Mouse (Mus musculus) liver, postnatal 0 days (tissue): ENCODE data around the gene Tmem135. TPM values are rescaled to one million over a fixed set of nuclear protein-coding genes. Genes with fewer than 3 reads are reported as not detected.

Source experiments
- ATAC-seq: fragments of 200-750 bp; cut with Nextera tagmentation; 2 replicates; pipeline ENCODE4 v1.8.0; 2017; ENCODE audit warnings: mild to moderate bottlenecking, moderate library complexity
- DNase-seq: peaks from one replicate; pipeline ENCODE4 v3.0.0-alpha.2; 2016
- H3K27ac ChIP-seq: fragments of 300-500 bp; sonication (generic); 2 replicates; pipeline ENCODE4 v1.5.1; 2014; ENCODE audit warnings: antibody characterized with exemption, moderate library complexity, mild to moderate bottlenecking, low read depth
- H3K27me3 ChIP-seq: fragments of 300-500 bp; sonication (generic); 2 replicates; pipeline ENCODE4 v1.6.1; 2014; ENCODE audit warnings: low read length, control low read depth, mixed read lengths; ENCODE audit not compliant: insufficient read depth
- H3K36me3 ChIP-seq: fragments of 300-500 bp; sonication (generic); replicated peaks from 2 replicates; pipeline ENCODE4 v1.6.1; 2014; ENCODE audit warnings: mild to moderate bottlenecking, control low read depth, low read length, moderate library complexity, mixed read lengths; ENCODE audit not compliant: insufficient read depth
- H3K4me1 ChIP-seq: fragments of 300-500 bp; sonication (generic); 2 replicates; pipeline ENCODE4 v1.6.1; 2014; ENCODE audit warnings: antibody characterized with exemption, mild to moderate bottlenecking, control low read depth; ENCODE audit not compliant: insufficient read depth
- H3K4me2 ChIP-seq: fragments of 300-500 bp; sonication (generic); 2 replicates; pipeline ENCODE4 v1.6.1; 2014; ENCODE audit warnings: low read depth, mild to moderate bottlenecking, low read length, moderate library complexity, mixed read lengths
- H3K4me3 ChIP-seq: fragments of 300-500 bp; sonication (generic); 2 replicates; pipeline ENCODE4 v1.5.1; 2014; ENCODE audit warnings: low read depth, low read length
- H3K9ac ChIP-seq: fragments of 300-500 bp; sonication (generic); replicated peaks from 2 replicates; pipeline ENCODE4 v1.6.1; 2014; ENCODE audit warnings: mild to moderate bottlenecking, moderate library complexity
- H3K9me3 ChIP-seq: fragments of 300-500 bp; sonication (generic); 2 replicates; pipeline ENCODE4 v1.6.1; 2016; ENCODE audit warnings: mild to moderate bottlenecking, control low read depth, low read length, mixed read lengths
- CTCF ChIP-seq: sonication (generic); IDR thresholded peaks from 2 replicates; pipeline ENCODE4 v1.5.1; 2016; ENCODE audit warnings: antibody characterized with exemption, low read depth
- EP300 ChIP-seq: IDR thresholded peaks from 2 replicates; pipeline ENCODE4 v1.6.1; 2016; ENCODE audit warnings: antibody characterized with exemption, low read depth, mild to moderate bottlenecking
- WGBS: fragments of 180-500 bp; shearing (Covaris S2); extraction: QIAGEN DNeasy Blood & Tissue Kit; methylation state at CpG from one replicate; pipeline ENCODE4 v1.1.7; 2014; ENCODE audit not compliant: insufficient replicate concordance; 5-methylcytosine and 5-hydroxymethylcytosine counted together
- polyA plus RNA-seq: library from polyadenylated mRNA; unstranded; fragments of >200 nt; fragmentation: Nextera tagmentation; extraction: Ambion mirVana; gene quantifications from 2 replicates; pipeline ENCODE4 v1.2.1, GENCODE M21; 2015

Tmem135 gene
- polyA plus RNA-seq, 1 experiment from 2014 or later = 31.7 TPM

DNA sequence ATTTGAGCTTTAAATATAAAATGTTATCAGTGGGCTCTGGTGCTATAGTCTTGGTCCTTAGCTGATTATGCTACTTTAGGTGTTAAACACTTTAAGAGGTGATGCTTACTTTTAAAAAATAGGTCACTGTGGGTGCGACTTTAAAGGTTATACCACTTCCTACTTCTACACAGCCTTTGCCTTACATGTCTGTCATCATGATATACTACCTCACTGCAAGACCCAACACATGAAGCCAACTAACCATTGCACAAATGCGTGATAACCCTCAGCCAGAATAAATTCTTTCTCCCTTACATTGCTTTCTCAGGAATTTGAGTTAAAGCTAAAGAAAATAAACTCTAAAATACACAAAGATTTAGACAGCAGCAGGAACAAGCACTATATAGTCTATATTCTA is 150.7 kb downstream of the Tmem135 start:
- no peaks in the 10 kb centered on the region for H3K36me3 ChIP-seq
- H3K9ac ChIP-seq = no peak overlapping the region
- H3K27ac ChIP-seq = no peak overlapping the region
- H3K4me2 ChIP-seq = no peak overlapping the region
- no peak for DNase-seq
- TF ChIP-seq EP300 (no peak), CTCF (no peak)
- H3K27me3 ChIP-seq = no peaks in the 10 kb centered on the region
- no peak overlapping the region for H3K4me3 ChIP-seq
- no peaks in the 10 kb centered on the region for H3K9me3 ChIP-seq
- no peak for ATAC-seq
- peaks cover 2% of the 10 kb centered on the region; the same call in 1 of the 2 replicates for H3K4me1 ChIP-seq
- 46% methylated on average over 2 of the region's 2 CpGs for WGBS

DNA sequence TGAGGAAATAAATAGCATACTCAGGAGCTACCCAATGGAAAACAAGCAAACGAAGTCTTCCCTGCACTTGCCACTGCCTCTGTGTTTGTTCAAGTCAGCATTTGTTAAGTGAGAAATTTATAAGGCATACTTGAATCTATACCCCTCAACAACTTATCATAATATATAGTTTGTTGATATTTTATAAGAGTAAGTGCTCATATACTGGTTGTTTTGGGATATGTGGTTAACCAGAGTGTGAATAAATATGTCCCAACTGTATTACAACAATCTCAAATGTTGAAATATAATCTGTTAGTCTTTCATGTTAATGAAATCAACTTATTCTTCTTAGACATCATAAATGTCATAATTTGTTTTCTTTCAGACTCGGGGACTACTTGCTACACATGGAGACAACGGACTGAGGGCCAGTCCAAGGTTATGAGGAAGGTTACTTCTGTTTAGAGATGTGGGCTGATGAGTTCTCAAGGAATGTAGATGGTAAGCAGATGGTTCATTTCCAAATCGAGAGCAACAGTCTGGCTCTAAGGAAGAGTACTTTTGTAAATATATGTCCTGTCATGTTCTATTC is 152.1 kb downstream of the Tmem135 start:
- Histone ChIP-seq H3K27ac (no peak overlapping the region), H3K36me3 (no peaks in the 10 kb centered on the region), H3K27me3 (no peaks in the 10 kb centered on the region), H3K9me3 (no peaks in the 10 kb centered on the region), H3K9ac (no peak overlapping the region), H3K4me3 (no peak overlapping the region), H3K4me1 (peaks cover 2% of the 10 kb centered on the region; the same call in 1 of the 2 replicates), H3K4me2 (no peak overlapping the region)
- DNase-seq (no peak), ATAC-seq (no peak)
- 76% methylated on average over 4 of the region's 4 CpGs for WGBS
- no peak for TF ChIP-seq EP300
- TF ChIP-seq CTCF = no peak

DNA sequence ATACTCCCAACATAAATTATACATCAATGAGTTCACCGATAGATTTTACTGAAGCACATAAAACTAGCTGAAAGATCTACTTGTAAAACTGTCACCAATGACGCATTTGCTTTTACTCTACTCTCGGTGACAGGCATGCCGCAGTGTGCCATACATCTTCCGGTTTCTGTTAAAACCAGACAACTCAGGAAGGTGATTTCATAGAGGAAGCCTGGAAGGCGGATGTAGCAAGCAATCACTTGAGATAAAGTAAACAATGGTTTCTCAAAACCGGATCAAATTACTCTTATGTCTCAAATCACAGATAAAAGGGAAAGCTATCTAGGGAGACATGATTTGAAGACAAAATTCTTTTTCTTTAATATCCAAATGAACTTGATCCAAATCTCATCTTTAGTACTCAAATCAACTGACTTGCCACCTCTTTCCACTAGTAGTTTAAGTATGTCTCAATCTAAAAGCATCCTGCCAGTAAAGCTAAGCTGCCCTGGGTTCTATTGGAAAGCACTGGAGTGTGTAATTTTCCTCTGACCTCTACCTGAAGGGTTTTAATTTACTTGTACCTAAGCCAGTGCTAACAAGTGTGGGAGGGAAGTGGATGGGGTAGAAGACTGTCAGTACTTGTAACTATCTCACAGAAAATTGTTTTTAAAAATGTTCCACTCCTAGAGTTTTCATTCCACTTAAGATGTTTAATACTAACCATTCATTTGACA is 155.7 kb downstream of the Tmem135 start:
- 0 out of 2 replicates have a peak overlapping the region, but pooled peaks have one; percentile 34 for H3K27ac ChIP-seq
- H3K9ac ChIP-seq = no peak overlapping the region
- DNase-seq = no peak
- H3K4me3 ChIP-seq = no peak overlapping the region
- H3K9me3 ChIP-seq = no peaks in the 10 kb centered on the region
- H3K36me3 ChIP-seq = no peaks in the 10 kb centered on the region
- H3K4me1 ChIP-seq = peaks cover 2% of the 10 kb centered on the region; the same call in 1 of the 2 replicates
- 19% methylated on average over 7 of the region's 7 CpGs for WGBS
- TF ChIP-seq CTCF = no peak
- TF ChIP-seq EP300 = peak; percentile 26; the same call in 1 of the 2 replicates
- ATAC-seq = peak; percentile 50
- H3K4me2 ChIP-seq = peak overlapping the region; percentile 9; the same call in 1 of the 2 replicates
- H3K27me3 ChIP-seq = no peaks in the 10 kb centered on the region

DNA sequence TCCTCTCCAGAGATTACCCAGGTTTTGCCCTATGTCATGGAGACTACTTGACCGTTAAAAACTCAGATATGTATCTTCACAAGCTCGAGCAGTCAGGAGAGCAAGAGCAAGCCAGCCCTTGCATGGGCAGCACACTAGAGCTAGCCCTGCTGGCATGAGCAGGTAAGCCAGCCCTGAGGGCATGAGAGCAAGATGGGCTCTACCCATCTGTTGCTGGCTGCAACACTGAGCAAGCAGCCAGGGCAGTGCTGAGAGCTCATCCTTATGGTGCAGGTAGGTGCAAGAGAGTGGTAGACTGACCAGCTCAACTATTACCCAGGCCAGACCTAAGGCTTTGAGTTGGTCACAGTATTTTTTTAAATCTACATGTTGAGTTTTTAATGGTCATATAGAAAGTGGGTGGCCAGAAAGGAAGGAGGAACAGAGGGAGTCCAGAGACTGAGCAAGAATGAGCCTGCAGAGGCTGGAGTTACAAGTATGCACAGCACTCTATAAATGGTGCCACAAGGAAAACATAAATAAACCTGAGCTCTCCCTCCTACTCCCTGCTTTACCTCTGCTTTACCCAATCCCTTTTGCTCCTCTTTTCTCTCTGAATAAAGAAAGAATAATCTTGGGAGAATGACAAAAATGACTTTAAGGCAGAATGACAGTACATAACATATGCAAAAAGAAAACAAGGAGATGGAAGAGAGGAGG is 156.9 kb downstream of the Tmem135 start:
- ATAC-seq = no peak
- Histone ChIP-seq H3K9ac (no peak overlapping the region), H3K27ac (no peak overlapping the region), H3K4me1 (no peaks in the 10 kb centered on the region), H3K4me2 (no peak overlapping the region), H3K9me3 (no peaks in the 10 kb centered on the region), H3K27me3 (no peaks in the 10 kb centered on the region), H3K4me3 (no peak overlapping the region), H3K36me3 (no peaks in the 10 kb centered on the region)
- TF ChIP-seq CTCF = no peak
- TF ChIP-seq EP300 = no peak
- DNase-seq = no peak
- WGBS = 74% methylated on average over 2 of the region's 2 CpGs

DNA sequence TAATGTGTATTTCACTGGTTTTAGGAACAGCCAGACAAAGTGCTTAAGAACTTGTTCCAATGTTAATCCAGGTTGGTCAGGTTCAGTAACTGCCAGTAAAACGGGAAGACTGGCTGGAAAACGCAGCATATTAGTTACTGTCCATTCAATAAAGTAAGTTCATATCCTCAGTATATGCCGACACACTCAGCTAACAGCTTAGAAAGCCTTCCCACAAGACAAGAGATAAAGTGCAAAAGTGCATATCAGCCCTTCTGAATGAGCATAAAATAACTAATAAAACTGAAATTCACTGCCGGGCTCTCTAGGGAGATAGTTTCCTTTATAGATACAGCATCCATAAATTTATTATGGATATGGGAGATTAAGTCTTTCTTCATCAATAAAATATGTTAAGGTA is 161.5 kb downstream of the Tmem135 start:
- TF ChIP-seq CTCF (no peak), EP300 (no peak)
- H3K4me3 ChIP-seq = no peak overlapping the region
- no peaks in the 10 kb centered on the region for H3K27me3 ChIP-seq
- no peak for DNase-seq
- H3K4me1 ChIP-seq = no peaks in the 10 kb centered on the region
- H3K4me2 ChIP-seq = no peak overlapping the region
- no peak overlapping the region for H3K27ac ChIP-seq
- no peaks in the 10 kb centered on the region for H3K9me3 ChIP-seq
- peaks cover 3% of the 10 kb centered on the region; the same call in 1 of the 2 replicates for H3K36me3 ChIP-seq
- WGBS = 61% methylated on average over 4 of the region's 4 CpGs
- no peak overlapping the region for H3K9ac ChIP-seq
- ATAC-seq = no peak

DNA sequence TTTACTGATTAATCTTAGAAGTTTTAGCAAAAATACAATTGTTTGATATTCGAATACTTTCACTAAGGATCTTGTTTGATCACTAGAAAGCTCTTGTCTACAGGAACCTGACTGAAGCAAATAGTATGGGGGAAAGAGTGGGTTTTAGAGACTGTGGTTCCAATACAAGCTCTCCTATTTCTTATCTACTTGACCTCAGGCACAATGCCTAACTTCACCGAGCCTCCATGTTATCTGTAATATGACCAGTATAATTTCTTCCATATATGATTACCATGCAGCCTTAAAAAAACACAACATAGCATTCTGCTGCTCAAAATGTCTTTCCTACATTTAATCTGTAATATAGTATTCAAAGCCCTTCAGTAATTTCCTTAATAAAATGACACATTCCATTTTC is 161.9 kb downstream of the Tmem135 start:
- DNase-seq (no peak), ATAC-seq (no peak)
- Histone ChIP-seq H3K4me3 (no peak overlapping the region), H3K27ac (no peak overlapping the region), H3K27me3 (no peaks in the 10 kb centered on the region), H3K9ac (no peak overlapping the region), H3K36me3 (peaks cover 3% of the 10 kb centered on the region; the same call in 1 of the 2 replicates), H3K9me3 (no peaks in the 10 kb centered on the region), H3K4me2 (no peak overlapping the region), H3K4me1 (no peaks in the 10 kb centered on the region)
- 59% methylated on average over 2 of the region's 2 CpGs for WGBS
- TF ChIP-seq EP300 (no peak), CTCF (no peak)
